Mouse (Mus musculus): ENCODE data around the gene Tab1. TPM values are rescaled to one million over a fixed set of nuclear protein-coding genes. Genes with fewer than 3 reads are reported as not detected.

The Tab1 gene
- polyA plus RNA-seq, 2 experiments = 34.6 to 43.1 TPM

DNA sequence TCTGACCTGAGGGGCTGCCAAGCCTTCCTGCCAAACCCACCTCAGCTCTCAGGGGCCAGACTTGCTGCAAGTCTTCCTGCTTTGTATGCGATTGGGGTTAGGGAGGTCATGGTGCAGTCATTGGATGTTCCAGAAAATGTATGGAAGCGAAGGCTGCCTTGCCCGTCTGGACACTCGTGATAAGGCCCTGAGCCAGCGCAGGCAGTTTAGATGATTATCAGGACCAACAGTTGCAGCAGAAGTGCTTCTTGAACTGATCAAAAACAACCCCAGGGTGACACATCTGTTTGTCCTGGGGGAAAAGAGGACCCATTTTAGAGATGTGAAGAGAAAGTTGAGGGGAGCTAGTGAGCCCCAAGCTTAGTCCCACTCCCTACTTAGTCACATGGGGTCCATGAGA, 2.2 kb upstream of the Tab1 start:
- DNase-seq (ENCODE audit: low spot score) = no peak

GRCm38 (mm10) chr15:80131421-80131820, 1.5 kb upstream of the Tab1 start:
- no peak overlapping the region for H3K9ac ChIP-seq (ENCODE audit: low read depth, low read length, severe bottlenecking)
- no peaks in the 10 kb centered on the region for H3K9me3 ChIP-seq (ENCODE audit: control insufficient read depth, low read length)
- ATAC-seq (ENCODE audit: low FRiP score, low read depth) (no peak), DNase-seq (ENCODE audit: low spot score) (no peak)
- no peaks in the 10 kb centered on the region for H3K27me3 ChIP-seq (ENCODE audit: control insufficient read depth, insufficient read depth, low read length)
- no peak overlapping the region for H3K27ac ChIP-seq (replicated peaks; ENCODE audit: low read depth, low read length)
- H3K4me3 ChIP-seq (replicated peaks; ENCODE audit: low read length) = no peak overlapping the region
- peaks cover 4% of the 10 kb centered on the region; the same call in 1 of the 2 replicates for H3K36me3 ChIP-seq (ENCODE audit: control insufficient read depth, insufficient read depth, low read length)
- 81% methylated on average over 6 of the region's 6 CpGs for WGBS
- H3K4me2 ChIP-seq (replicated peaks; ENCODE audit: low read depth, low read length, severe bottlenecking) = no peak overlapping the region
- peaks cover 18% of the 10 kb centered on the region for H3K4me1 ChIP-seq (ENCODE audit: control insufficient read depth, insufficient read depth, low read length)
- no peak for TF ChIP-seq POLR2A (IDR thresholded peaks at IDR 0.05; ENCODE audit: borderline replicate concordance, extremely low read depth, insufficient read depth, insufficient read length)

More for the DNA sequence above, 2.2 kb upstream of the Tab1 start:
- ATAC-seq (ENCODE audit: low FRiP score, low read depth) = no peak
- Histone ChIP-seq H3K4me2 (replicated peaks; ENCODE audit: low read depth, low read length, severe bottlenecking) (no peak overlapping the region), H3K27ac (replicated peaks; ENCODE audit: low read depth, low read length) (no peak overlapping the region), H3K9me3 (ENCODE audit: control insufficient read depth, low read length) (no peaks in the 10 kb centered on the region), H3K9ac (ENCODE audit: low read depth, low read length, severe bottlenecking) (no peak overlapping the region), H3K27me3 (ENCODE audit: control insufficient read depth, insufficient read depth, low read length) (no peaks in the 10 kb centered on the region), H3K4me1 (ENCODE audit: control insufficient read depth, insufficient read depth, low read length) (peaks cover 18% of the 10 kb centered on the region), H3K36me3 (ENCODE audit: control insufficient read depth, insufficient read depth, low read length) (no peaks in the 10 kb centered on the region), H3K4me3 (replicated peaks; ENCODE audit: low read length) (no peak overlapping the region)
- no peak for TF ChIP-seq POLR2A (IDR thresholded peaks at IDR 0.05; ENCODE audit: borderline replicate concordance, extremely low read depth, insufficient read depth, insufficient read length)
- WGBS = 82% methylated on average over 5 of the region's 5 CpGs

- Histone ChIP-seq H3K27ac (replicated peaks; ENCODE audit: low read depth, low read length) (no peak overlapping the region), H3K9ac (ENCODE audit: low read depth, low read length, severe bottlenecking) (peak overlapping the region; percentile 92), H3K9me3 (ENCODE audit: control insufficient read depth, low read length) (no peaks in the 10 kb centered on the region), H3K4me2 (replicated peaks; ENCODE audit: low read depth, low read length, severe bottlenecking) (peak overlapping the region; percentile 51), H3K4me1 (ENCODE audit: control insufficient read depth, insufficient read depth, low read length) (peaks cover 18% of the 10 kb centered on the region), H3K4me3 (replicated peaks; ENCODE audit: low read length) (peak overlapping the region; percentile 74), H3K36me3 (ENCODE audit: control insufficient read depth, insufficient read depth, low read length) (peaks cover 7% of the 10 kb centered on the region; the same call in 1 of the 2 replicates), H3K27me3 (ENCODE audit: control insufficient read depth, insufficient read depth, low read length) (no peaks in the 10 kb centered on the region)
- 83% methylated on average over 9 of the region's 9 CpGs for WGBS
- DNase-seq (ENCODE audit: low spot score) = no peak
- TF ChIP-seq POLR2A (IDR thresholded peaks at IDR 0.05; ENCODE audit: borderline replicate concordance, extremely low read depth, insufficient read depth, insufficient read length) = no peak
- ATAC-seq (ENCODE audit: low FRiP score, low read depth) = no peak
Observed at GRCm38 (mm10) chr15:80132452-80132851, 475 bp upstream of the Tab1 start.

- Histone ChIP-seq H3K27ac (replicated peaks; ENCODE audit: low read depth, low read length) (peak overlapping the region; percentile 99), H3K4me1 (ENCODE audit: control insufficient read depth, insufficient read depth, low read length) (peaks cover 18% of the 10 kb centered on the region), H3K4me2 (replicated peaks; ENCODE audit: low read depth, low read length, severe bottlenecking) (peak overlapping the region; percentile 79), H3K27me3 (ENCODE audit: control insufficient read depth, insufficient read depth, low read length) (no peaks in the 10 kb centered on the region), H3K9me3 (ENCODE audit: control insufficient read depth, low read length) (no peaks in the 10 kb centered on the region), H3K9ac (ENCODE audit: low read depth, low read length, severe bottlenecking) (peak overlapping the region; percentile 92), H3K36me3 (ENCODE audit: control insufficient read depth, insufficient read depth, low read length) (peaks cover 8% of the 10 kb centered on the region; the same call in 1 of the 2 replicates), H3K4me3 (replicated peaks; ENCODE audit: low read length) (peak overlapping the region; percentile 74)
- ATAC-seq (ENCODE audit: low FRiP score, low read depth) (0 out of 2 replicates have a peak, but pooled peaks have one; percentile 4), DNase-seq (ENCODE audit: low spot score) (peak; percentile 26)
- 22% methylated on average over 14 of the region's 14 CpGs for WGBS
- TF ChIP-seq POLR2A (IDR thresholded peaks at IDR 0.05; ENCODE audit: borderline replicate concordance, extremely low read depth, insufficient read depth, insufficient read length) = no peak
Observed at GRCm38 (mm10) chr15:80133682-80134449, 939 bp downstream of the Tab1 start.

- 68% methylated on average over 9 of the region's 9 CpGs for WGBS
- H3K27ac ChIP-seq (replicated peaks; ENCODE audit: low read depth, low read length) = peak overlapping the region; percentile 99; the same call in 1 of the 2 replicates
- no peak for TF ChIP-seq POLR2A (IDR thresholded peaks at IDR 0.05; ENCODE audit: borderline replicate concordance, extremely low read depth, insufficient read depth, insufficient read length)
Observed at GRCm38 (mm10) chr15:80134450-80134847, 1.5 kb downstream of the Tab1 start.

More at GRCm38 (mm10) chr15:80134450-80134847, 1.5 kb downstream of the Tab1 start:
- Histone ChIP-seq H3K27me3 (ENCODE audit: control insufficient read depth, insufficient read depth, low read length) (no peaks in the 10 kb centered on the region), H3K4me1 (ENCODE audit: control insufficient read depth, insufficient read depth, low read length) (peaks cover 18% of the 10 kb centered on the region), H3K9me3 (ENCODE audit: control insufficient read depth, low read length) (no peaks in the 10 kb centered on the region), H3K4me2 (replicated peaks; ENCODE audit: low read depth, low read length, severe bottlenecking) (peak overlapping the region; percentile 79), H3K36me3 (ENCODE audit: control insufficient read depth, insufficient read depth, low read length) (peaks cover 13% of the 10 kb centered on the region; the same call in 1 of the 2 replicates), H3K9ac (ENCODE audit: low read depth, low read length, severe bottlenecking) (peak overlapping the region; percentile 92), H3K4me3 (replicated peaks; ENCODE audit: low read length) (peak overlapping the region; percentile 74)
- no peak for DNase-seq (ENCODE audit: low spot score)
- no peak for ATAC-seq (ENCODE audit: low FRiP score, low read depth)

Measured in limb, embryonic 14.5 days (tissue).